In genomic region chr17:65796056-65796455, GRCm38 (mm10) we compare ENCODE assay signal across 16 mouse cellular contexts.
"Had no signal": no experiment of that assay in that cellular context is flagged by ENCODE, and none has a peak within 500 bp of the region (broad histone marks: within the 10 kb centered on the region; RNA-seq: fewer than 3 reads in every experiment).

No protein-coding gene starts in this region.

- H3K4me3 ChIP-seq: lung, embryonic 15.5 days; megakaryocyte, embryonic 14.5 days; midbrain, embryonic 12.5 days; neural tube, embryonic 12.5 days had no signal

- H3K4me1 ChIP-seq: lung, embryonic 15.5 days; neural tube, embryonic 12.5 days had no signal

- H3K9ac ChIP-seq: liver, postnatal 0 days; lung, embryonic 15.5 days; midbrain, embryonic 12.5 days; neural tube, embryonic 12.5 days had no signal

- H3K27me3 ChIP-seq: lung, embryonic 15.5 days; megakaryocyte, embryonic 14.5 days; midbrain, embryonic 12.5 days; neural tube, embryonic 12.5 days had no signal

- DNase-seq: liver, postnatal 0 days; lung, adult 2 months; lung, postnatal 14 days; lung, postnatal 36 days; midbrain, embryonic 14.5 days; right cerebral cortex, postnatal 14 days; spleen, adult 18-20 months; thymus, adult 18-20 months; thymus, postnatal 14 days; thymus, postnatal 36 days had no signal

- H3K27ac ChIP-seq: lung, embryonic 15.5 days; macrophage; midbrain, embryonic 12.5 days; neural tube, embryonic 12.5 days had no signal

- H3K4me2 ChIP-seq: lung, embryonic 15.5 days; midbrain, embryonic 12.5 days; neural tube, embryonic 12.5 days had no signal

- H3K36me3 ChIP-seq: lung, embryonic 15.5 days; midbrain, embryonic 12.5 days had no signal

- ATAC-seq: liver, postnatal 0 days; lung, postnatal 0 days had no signal

- H3K9me3 ChIP-seq: lung, embryonic 15.5 days; megakaryocyte, embryonic 14.5 days; midbrain, embryonic 12.5 days; neural tube, embryonic 12.5 days had no signal
